Mouse (Mus musculus): ENCODE measurements around the gene Gm28051.

Gene Gm28051

GRCm38 (mm10) chr12:102757689-102758402 is at the start of gene Gm28051, which contains the start of the genes Gon7 and Ubr7:
Gm28051 (minus strand) TSS chr12:102757765.
Gon7 (minus strand) TSS chr12:102757803.
Ubr7 (plus strand) TSS chr12:102757967.
- peak; percentile 97 for DNase-seq

- DNase-seq = no peak
Observed at GRCm38 (mm10) chr12:102799528-102799927, 42.0 kb upstream of the Gm28051 start.

- DNase-seq = no peak
Observed at GRCm38 (mm10) chr12:102787927-102788326, 30.4 kb upstream of the Gm28051 start.

- no peak for DNase-seq
Observed at GRCm38 (mm10) chr12:102785593-102785985, 28.0 kb upstream of the Gm28051 start.

- no peak for DNase-seq
Observed at GRCm38 (mm10) chr12:102784899-102785592, 27.5 kb upstream of the Gm28051 start.

- DNase-seq = no peak
Observed at GRCm38 (mm10) chr12:102782841-102783240, 25.3 kb upstream of the Gm28051 start.

- peak; percentile 18 for DNase-seq
Observed at GRCm38 (mm10) chr12:102779452-102779851, 21.9 kb upstream of the Gm28051 start.

- no peak for DNase-seq
Observed at GRCm38 (mm10) chr12:102778151-102778550, 20.6 kb upstream of the Gm28051 start.

GRCm38 (mm10) chr12:102776035-102776434 is 18.5 kb upstream of the Gm28051 start:
- DNase-seq = no peak

- no peak for DNase-seq
Observed at GRCm38 (mm10) chr12:102772676-102773075, 15.1 kb upstream of the Gm28051 start.

- DNase-seq = no peak
Observed at GRCm38 (mm10) chr12:102771601-102772000, 14.0 kb upstream of the Gm28051 start.

GRCm38 (mm10) chr12:102769000-102769399 is 11.4 kb upstream of the Gm28051 start:
- DNase-seq = no peak

GRCm38 (mm10) chr12:102763696-102764095 is 6.1 kb upstream of the Gm28051 start:
- no peak for DNase-seq

- DNase-seq = no peak
Observed at GRCm38 (mm10) chr12:102761668-102762067, 4.1 kb upstream of the Gm28051 start.

GRCm38 (mm10) chr12:102758936-102759335 is 1.4 kb upstream of the Gm28051 start:
- no peak for DNase-seq

- DNase-seq = no peak
Observed at GRCm38 (mm10) chr12:102758403-102758756, 815 bp upstream of the Gm28051 start, which contains the start of gene Gm20604. Gm20604 (minus strand) TSS chr12:102758672.

- DNase-seq = peak; percentile 88
Observed at GRCm38 (mm10) chr12:102757055-102757688, 393 bp downstream of the Gm28051 start.

GRCm38 (mm10) chr12:102756304-102756703 is 1.3 kb downstream of the Gm28051 start:
- DNase-seq = peak; percentile 29

GRCm38 (mm10) chr12:102748256-102748655 is 9.3 kb downstream of the Gm28051 start:
- DNase-seq = no peak

GRCm38 (mm10) chr12:102744839-102745238 is 12.7 kb downstream of the Gm28051 start:
- DNase-seq = no peak

- peak; percentile 91 for DNase-seq
Observed at GRCm38 (mm10) chr12:102743589-102744574, 13.7 kb downstream of the Gm28051 start, which contains the start of the genes Moap1 and Tmem251. Moap1 (minus strand) TSS chr12:102743661. Tmem251 (plus strand) TSS chr12:102743762.

GRCm38 (mm10) chr12:102743036-102743588 is 14.5 kb downstream of the Gm28051 start:
- no peak for DNase-seq
